ENCODE assay signal across 22 mouse cellular contexts in the genomic region with DNA sequence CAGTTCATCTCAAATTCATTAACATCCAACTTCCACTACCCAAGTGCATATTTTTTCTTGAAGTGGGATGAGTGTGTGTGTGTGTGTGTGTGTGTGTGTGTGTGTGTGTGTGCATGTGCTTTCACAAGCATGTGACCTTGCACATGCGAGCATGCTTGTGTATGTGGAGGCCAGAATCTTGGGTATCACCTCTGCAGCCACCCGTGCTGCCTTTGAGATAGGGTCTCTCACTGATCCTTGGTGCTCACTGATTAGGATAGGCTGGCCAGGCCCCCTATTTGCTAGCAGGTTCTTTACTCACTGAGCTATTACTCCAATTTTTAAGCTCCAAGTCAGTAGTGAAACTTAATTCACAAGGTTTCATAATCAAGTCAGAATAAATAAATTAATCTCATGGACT. TPM values are rescaled to one million over a fixed set of nuclear protein-coding genes. Genes with fewer than 3 reads are reported as not detected.
"Had no signal": no experiment of that assay in that cellular context is flagged by ENCODE, and none has a peak within 500 bp of the region (broad histone marks: within the 10 kb centered on the region; RNA-seq: fewer than 3 reads in every experiment).

No protein-coding gene starts in this region.

- H3K9me3 ChIP-seq: intestine, embryonic 15.5 days; limb, embryonic 15.5 days; megakaryocyte, embryonic 14.5 days; midbrain, embryonic 12.5 days had no signal

- DNase-seq: kidney, adult 18-20 months; kidney, postnatal 36 days; layer of hippocampus, adult 9-11 months; layer of hippocampus, postnatal 36 days; lung, embryonic 14.5 days; lung, postnatal 10 days; lung, postnatal 4 days; right cerebral cortex, adult 18-20 months; right cerebral cortex, postnatal 25 days; thymus, postnatal 14 days had no signal

- H3K4me1 ChIP-seq: intestine, embryonic 15.5 days had no signal

- H3K27me3 ChIP-seq: intestine, embryonic 15.5 days; limb, embryonic 15.5 days; megakaryocyte, embryonic 14.5 days; midbrain, embryonic 12.5 days had no signal

- H3K4me3 ChIP-seq: intestine, embryonic 15.5 days; limb, embryonic 15.5 days; megakaryocyte, embryonic 14.5 days; midbrain, embryonic 12.5 days had no signal

- H3K36me3 ChIP-seq: intestine, embryonic 15.5 days; limb, embryonic 15.5 days; midbrain, embryonic 12.5 days had no signal

- H3K27ac ChIP-seq: intestine, embryonic 15.5 days; kidney, postnatal 0 days; limb, embryonic 15.5 days; midbrain, embryonic 12.5 days had no signal

- H3K9ac ChIP-seq: intestine, embryonic 15.5 days; limb, embryonic 15.5 days; lung, embryonic 14.5 days; midbrain, embryonic 12.5 days had no signal

- H3K4me2 ChIP-seq: intestine, embryonic 15.5 days; limb, embryonic 15.5 days; lung, embryonic 14.5 days; midbrain, embryonic 12.5 days had no signal

- ATAC-seq: intestine, embryonic 15.5 days had no signal

RNA-seq across cellular contexts. Expression of a gene that starts 6.8 kb away (rescaled TPM):
- polyA plus RNA-seq: intestine, embryonic 15.5 days; kidney, postnatal 0 days; limb, embryonic 15.5 days; lung, embryonic 14.5 days; midbrain, embryonic 12.5 days; midbrain, postnatal 0 days; neural tube, embryonic 14.5 days; small intestine, adult 2 months; stomach, embryonic 16.5 days had no signal

RNA-seq across cellular contexts. Expression of a gene that starts 13.8 kb away (rescaled TPM):
- total RNA-seq: layer of hippocampus, adult 18-20 months; layer of hippocampus, postnatal 36 days; midbrain, postnatal 0 days had no signal
- polyA plus RNA-seq: intestine, embryonic 15.5 days; limb, embryonic 11.5 days; limb, embryonic 15.5 days; midbrain, embryonic 12.5 days; neural tube, embryonic 14.5 days; small intestine, adult 2 months; urinary bladder, adult 2 months had no signal
